Mouse (Mus musculus) CD4-positive, CD25-positive, alpha-beta regulatory T cell, adult 4 months (primary cell): ENCODE results near the gene Asna1. TPM values are rescaled to one million over a fixed set of nuclear protein-coding genes. Genes with fewer than 3 reads are reported as not detected.

Experiments
- ATAC-seq: one replicate; pipeline ENCODE4 v1.8.0; 2017
- polyA plus RNA-seq, 2 experiments: library from polyadenylated mRNA; unstranded; fragments of 100-300 nt; shearing (Covaris generic); gene quantifications; one replicate each; pipeline ENCODE4 v1.2.1; 2017

The Asna1 gene
- polyA plus RNA-seq, 2 experiments from 2014 or later = 53.8 to 73.8 TPM

DNA sequence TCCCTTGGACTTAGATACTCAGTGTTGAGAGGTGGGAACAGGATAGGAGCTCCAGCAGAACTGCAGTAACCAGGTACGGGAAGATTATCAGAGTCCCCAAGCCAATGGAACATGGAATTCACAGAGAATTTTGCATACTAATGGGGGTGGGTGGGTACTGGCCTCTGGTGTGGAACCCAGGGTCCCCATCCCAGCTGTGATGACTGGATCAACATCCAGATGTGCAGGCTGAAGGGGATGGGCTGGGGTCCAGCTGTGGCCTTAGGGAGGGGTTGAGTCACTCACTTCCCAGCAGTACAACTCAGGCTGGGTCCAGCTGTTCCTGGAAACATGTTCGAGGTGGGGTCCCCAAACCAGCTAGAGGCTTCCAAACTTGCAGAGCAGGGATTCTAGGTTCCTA is 37.2 kb downstream of the Asna1 start:
- ATAC-seq = no peak

- ATAC-seq = no peak
These were observed 37.7 kb downstream of the Asna1 start for GRCm38 (mm10) chr8:84987388-84987787.

DNA sequence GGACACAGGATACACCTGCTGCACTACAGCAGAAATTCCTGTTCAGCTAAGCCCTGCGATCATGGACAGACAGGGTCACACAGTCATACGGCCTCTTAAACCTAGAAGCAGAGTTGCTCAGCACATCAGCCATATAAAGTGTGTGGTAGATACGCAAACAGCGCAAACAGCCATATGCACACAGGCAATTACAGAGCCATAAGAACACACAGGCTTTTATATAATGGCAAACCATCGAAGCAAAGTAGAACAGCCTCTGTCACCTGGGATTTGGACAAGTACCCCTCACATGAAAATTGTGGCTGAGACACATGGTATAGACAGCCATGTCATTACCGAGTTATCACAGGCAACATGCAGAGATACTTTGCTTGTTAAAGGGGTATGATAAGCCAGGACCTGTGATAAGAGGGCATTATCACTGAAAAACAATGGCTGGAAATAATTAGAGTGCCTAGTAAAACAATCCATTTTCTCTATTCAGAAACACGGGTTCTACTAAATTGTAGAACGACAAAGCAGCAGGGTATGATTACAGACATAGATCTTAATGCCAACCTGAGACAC is 38.6 kb downstream of the Asna1 start:
- no peak for ATAC-seq

- peak; percentile 71 for ATAC-seq
These were observed 39.2 kb downstream of the Asna1 start for GRCm38 (mm10) chr8:84985684-84986378.

DNA sequence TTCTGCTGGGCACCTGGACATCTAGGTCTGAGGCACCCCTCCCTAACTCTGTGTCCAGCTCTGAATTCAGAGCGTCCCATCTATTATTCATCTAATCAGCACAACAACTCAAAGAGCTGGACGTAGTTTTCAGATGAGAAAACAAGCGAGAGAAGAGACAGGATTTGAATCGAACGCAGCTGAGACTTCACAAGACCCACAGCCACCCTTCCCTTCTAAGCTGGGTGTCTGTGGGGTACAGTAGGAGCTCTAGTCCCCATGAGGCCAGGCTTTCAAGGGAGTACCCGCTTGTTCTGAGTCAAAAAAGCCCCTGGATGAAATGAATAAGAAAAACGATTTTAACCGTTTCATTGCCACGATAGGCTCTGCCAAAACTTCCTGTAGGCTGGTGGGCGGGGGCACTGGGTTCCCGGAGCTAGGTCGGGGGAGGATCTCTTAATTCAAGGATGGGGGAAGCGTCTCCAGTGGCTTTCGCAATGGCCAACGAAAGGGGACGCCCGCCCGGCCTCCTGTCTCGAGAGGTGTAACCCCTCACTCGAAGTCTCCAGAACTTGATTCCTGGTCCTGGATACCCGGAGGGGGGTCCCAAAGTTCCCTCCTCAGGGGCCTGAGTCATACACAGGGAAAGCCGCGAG is 39.9 kb downstream of the Asna1 start:
- ATAC-seq = peak; percentile 12

GRCm38 (mm10) chr8:84984294-84985048 is 40.6 kb downstream of the Asna1 start:
- no peak for ATAC-seq

DNA sequence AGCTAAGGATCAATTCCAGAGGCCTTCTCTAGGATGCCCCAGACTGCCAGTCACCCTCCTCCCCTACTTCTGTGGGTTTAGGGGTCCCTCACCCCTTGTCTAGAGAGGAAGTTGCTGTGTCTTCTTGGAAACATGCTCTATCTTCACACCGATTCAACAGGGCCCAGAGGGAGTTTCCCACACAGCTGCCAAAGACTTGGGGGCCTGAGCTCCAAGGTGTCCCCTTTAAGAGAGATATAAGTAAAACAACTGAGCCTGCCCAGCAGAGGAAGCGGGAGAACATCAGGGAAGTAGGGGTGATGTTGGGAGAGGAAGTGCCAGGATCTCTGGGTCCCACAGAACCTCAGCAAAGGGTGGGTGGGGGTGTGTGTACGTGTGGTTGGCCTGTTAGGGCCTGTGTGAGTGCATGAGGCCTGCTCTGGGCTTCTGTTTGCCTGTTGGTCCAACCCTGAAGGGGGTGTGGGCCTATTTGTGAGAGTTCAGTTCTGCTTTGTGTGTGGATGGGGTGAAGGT is 42.5 kb downstream of the Asna1 start:
- no peak for ATAC-seq

GRCm38 (mm10) chr8:84981644-84982498 is 43.2 kb downstream of the Asna1 start:
- no peak for ATAC-seq

- no peak for ATAC-seq
These were observed 44.3 kb downstream of the Asna1 start for GRCm38 (mm10) chr8:84980622-84981358.

DNA sequence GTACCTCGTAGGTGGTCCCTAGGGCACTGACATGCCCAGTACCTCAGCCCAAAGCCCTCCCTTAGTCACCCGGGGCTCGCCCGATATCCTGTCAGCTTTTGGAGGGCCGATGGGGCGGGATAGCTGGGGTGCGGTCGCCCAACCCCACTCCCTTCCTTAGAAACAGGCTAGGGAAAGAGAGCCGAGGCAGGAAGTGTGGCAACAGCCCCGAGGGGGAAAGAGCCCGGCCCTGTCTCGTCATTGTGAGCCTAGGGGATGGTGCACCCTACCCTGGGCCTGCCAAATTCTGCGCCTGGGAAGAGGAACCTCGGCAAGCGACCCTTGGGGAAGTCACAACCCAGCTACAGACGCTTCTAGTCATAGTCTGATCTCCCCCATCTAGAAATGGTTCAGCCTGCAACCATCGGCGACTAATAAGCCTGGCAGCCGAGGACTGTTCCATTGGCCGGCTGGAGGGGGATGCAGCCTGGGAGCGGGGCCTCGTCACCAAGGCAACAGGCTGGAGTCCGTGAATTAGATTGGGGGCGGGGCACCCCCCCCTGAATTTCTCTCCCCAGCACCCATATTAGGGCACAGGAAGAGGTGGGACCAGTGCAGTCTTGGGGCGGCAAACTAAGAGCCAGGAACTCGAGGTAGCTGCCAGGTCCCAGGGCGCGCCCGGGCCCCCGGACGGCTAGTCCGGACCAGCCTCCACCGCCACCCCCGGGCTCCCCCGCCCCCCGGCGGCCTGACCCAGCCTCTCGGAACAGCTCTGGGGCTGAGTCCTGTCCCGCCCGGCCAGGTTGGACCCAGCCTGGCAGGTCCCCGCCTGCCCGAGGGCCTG is 45.3 kb downstream of the Asna1 start:
- ATAC-seq = peak; percentile 29

DNA sequence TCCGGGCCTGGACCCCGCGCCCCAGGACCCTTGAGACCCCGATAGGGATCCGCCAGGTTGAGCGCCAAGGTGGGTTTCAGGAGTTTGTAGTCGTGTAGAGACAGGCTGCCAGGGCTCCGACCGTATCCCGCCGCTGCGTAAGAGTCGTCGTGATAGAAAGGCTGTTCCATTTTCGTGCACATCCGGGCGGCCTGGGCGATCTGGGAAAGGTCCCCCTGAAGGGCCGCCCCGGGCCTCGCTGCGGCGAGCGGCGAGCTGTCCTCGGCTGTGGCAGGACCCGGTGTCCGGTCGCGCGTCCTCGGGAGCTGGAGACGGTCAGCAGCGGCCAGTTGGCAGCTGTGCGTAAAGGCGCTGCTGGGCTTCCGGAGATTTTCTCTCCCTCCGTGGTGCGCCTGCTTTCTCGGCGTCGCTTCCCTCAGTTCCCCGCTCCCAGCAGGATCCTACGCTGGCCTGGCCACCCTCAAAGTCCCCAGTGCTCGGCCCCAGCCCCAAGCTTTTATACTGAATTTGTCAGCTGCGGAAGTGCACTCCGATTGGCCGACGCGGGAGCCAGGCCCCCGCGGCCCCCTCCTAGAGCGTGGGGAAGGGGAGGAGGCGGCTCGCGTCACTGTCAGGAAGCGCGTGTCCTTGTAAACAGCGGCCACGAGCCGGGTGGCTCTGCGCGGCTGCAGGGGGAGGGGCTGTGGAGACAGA is 46.7 kb downstream of the Asna1 start, which contains the start of gene Junb:
Junb (minus strand) TSS at position 471 of the 693 bp plus-strand sequence.
- peak; percentile 38 for ATAC-seq

DNA sequence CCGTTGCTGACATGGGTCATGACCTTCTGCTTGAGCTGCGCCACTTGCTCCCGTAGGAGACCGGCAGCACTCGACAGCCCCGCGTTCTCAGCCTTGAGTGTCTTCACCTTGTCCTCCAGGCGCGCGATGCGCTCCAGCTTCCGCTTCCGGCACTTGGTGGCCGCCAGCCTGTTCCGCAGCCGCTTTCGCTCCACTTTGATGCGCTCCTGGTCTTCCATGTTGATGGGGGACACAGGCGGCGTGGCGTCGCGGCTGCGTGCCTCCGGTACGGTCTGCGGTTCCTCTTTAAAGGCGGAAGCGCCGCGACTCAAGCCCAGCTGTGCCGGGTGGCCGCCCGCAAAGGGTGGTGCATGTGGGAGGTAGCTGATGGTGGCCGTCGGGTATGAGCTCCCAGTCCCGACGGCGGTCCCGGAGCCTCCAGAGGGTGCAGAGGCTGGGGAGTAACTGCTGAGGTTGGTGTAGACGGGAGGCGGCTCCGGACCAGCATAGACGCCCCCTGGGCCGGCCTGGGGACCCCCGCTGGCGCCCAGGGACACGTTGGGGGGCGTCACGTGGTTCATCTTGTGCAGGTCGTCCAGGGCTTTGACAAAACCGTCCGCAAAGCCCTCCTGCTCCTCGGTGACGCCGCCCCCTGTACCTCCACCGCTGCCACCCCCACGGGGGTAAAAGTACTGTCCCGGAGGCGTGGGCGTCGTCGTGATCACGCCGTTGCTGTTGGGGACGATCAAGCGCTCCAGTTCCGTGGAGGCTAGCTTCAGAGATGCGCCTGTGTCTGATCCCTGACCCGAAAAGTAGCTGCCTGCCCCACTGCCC is 47.4 kb downstream of the Asna1 start:
- peak; percentile 5 for ATAC-seq

DNA sequence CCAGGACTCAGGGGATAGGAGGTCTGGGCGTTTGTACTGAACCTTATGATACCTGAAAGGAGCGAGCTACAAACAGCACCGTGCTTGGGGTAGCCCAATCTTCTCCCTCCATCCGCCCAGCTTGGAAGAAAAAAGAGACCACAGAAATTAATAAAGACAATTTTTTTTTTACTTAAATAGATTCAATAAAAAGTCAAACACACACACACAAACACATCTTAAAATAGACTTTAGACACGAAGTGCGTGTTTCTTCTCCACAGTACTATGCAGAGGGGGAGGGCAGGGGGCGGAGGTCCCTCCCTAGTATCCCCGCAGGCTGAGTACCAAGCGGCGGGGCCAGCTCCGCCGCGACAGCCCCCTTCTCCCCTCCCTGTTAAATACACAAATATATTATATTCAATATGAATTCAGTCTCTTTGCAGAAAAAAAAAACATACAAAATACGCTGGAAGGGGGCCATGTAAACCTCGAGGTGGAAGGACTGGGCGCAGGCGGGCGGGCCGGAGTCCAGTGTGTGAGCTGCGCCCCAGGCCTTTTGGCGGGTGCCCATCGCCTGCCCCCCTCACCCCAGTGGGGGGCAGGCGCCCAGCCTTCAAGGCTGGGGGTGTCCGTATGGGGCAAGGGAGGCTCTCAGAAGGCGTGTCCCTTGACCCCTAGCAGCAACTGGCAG is 48.2 kb downstream of the Asna1 start:
- ATAC-seq = peak; percentile 0

DNA sequence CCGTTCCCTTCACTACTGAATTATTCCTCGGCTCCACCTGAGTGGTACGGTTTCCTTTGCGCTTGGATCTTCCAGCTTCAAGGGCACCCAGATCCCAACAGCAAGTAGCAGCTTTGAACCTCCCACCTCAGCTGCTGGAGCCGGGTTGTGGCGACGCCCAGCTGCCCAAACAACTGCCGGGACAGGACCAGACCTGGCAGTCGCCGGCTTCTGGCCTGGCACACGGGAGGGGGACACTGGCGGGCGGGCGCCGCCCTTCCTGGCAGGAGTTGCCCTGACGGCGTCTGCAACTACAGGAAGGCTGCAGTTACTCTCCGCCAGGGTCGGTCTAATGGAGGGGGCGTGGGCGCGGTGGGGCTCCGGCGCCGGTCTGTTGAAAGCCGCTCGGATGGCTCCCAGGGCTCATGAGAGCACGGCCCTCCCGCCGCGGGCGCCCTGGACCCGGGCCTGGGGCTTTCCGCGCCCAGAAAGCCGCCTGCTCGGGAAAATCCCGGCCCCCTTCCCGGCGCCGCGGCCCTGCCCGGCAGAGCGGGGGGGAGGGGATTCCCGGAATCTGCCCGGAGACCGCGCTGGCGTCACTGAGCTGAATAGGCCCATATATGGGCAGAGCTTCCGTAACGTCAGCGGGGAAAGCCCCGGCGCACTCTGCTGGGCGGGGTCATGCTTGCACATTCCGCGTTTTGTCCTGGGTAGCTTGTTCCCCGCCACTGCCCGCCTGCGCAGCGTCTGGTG is 48.9 kb downstream of the Asna1 start:
- peak; percentile 51 for ATAC-seq

- ATAC-seq = no peak
These were observed 49.6 kb downstream of the Asna1 start for GRCm38 (mm10) chr8:84975434-84975833.

DNA sequence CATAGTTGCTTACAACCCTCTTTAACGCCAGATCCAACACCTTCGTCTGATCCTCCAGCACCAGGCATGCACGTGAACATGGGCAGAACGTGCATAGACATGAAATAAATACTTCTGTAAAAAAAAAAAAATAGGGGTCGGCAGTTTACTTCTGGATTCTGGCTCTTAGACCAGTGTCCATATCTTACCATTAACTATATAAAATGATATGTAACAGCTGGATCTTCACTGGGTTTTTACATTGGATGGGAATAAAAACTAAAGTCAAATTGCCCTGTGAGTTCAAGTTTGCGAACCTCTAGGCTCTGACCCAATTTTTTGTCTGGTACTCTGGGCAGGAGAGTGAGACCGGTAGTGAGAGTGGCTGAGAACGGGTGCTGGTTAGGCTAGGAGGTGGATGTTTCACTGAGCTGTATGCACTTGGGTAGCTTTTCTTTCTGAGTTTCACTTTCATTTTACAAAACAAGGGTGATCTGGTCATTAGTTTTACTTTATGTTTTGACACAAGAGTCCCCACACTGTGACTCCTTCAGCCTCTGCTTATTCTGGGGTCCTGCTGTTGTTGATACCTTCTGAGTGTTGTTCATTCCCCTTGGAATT is 50.4 kb downstream of the Asna1 start:
- ATAC-seq = no peak
